Mouse (Mus musculus): Measurements from ENCODE around the gene Tctn1. TPM values are rescaled to one million over a fixed set of nuclear protein-coding genes. Genes with fewer than 3 reads are reported as not detected.
A peak's percentile ranks its signal among the peaks of the same experiment; 100 is the strongest.

Gene Tctn1
- polyA plus RNA-seq (2014; fragmentation: Nextera tagmentation; extraction: Ambion mirVana): 4.4 and 6.5 TPM in 2 replicates

- H3K9me3 ChIP-seq (ENCODE audit: control insufficient read depth, low read length): no peaks in the 10 kb centered on the region
- H3K36me3 ChIP-seq (replicated peaks; ENCODE audit: control insufficient read depth, insufficient read depth): peaks cover 6% of the 10 kb centered on the region
- DNase-seq (ENCODE audit: low spot score): peak; percentile 88
- peak within 1 kb of the TSS; percentile 77 for H3K27ac ChIP-seq
- H3K9ac ChIP-seq: peak within 1 kb of the TSS; percentile 81
- WGBS: 2% methylated on average over 49 of the region's 49 CpGs
- peaks cover 9% of the 10 kb centered on the region for H3K4me1 ChIP-seq (replicated peaks; ENCODE audit: control insufficient read depth, insufficient read depth, low read length)
- H3K4me2 ChIP-seq (replicated peaks): peak within 1 kb of the TSS; percentile 77
- no peaks in the 10 kb centered on the region for H3K27me3 ChIP-seq (ENCODE audit: control insufficient read depth, insufficient read depth, low read length)
- H3K4me3 ChIP-seq (replicated peaks; ENCODE audit: low read length): peak within 1 kb of the TSS; percentile 70
- peak; percentile 98 for ATAC-seq (ENCODE audit: low FRiP score)
Measured at GRCm38 (mm10) chr5:122263933-122264905, at the start of gene Tctn1. TSS of gene Tctn1 (minus strand) at chr5:122264460.

GRCm38 (mm10) chr5:122312942-122313684 is 48.9 kb upstream of the Tctn1 start:
- Histone ChIP-seq H3K9ac (no peak overlapping the region), H3K36me3 (replicated peaks; ENCODE audit: control insufficient read depth, insufficient read depth) (peaks cover 45% of the 10 kb centered on the region), H3K27ac (no peak overlapping the region; the same call in 1 of the 2 replicates), H3K4me2 (replicated peaks) (no peak overlapping the region), H3K4me3 (replicated peaks; ENCODE audit: low read length) (no peak overlapping the region), H3K4me1 (replicated peaks; ENCODE audit: control insufficient read depth, insufficient read depth, low read length) (no peaks in the 10 kb centered on the region), H3K27me3 (ENCODE audit: control insufficient read depth, insufficient read depth, low read length) (no peaks in the 10 kb centered on the region), H3K9me3 (ENCODE audit: control insufficient read depth, low read length) (no peaks in the 10 kb centered on the region)
- WGBS: 88% methylated on average over 17 of the region's 17 CpGs
- ATAC-seq (ENCODE audit: low FRiP score) (no peak), DNase-seq (ENCODE audit: low spot score) (no peak)

GRCm38 (mm10) chr5:122312346-122312745 is 48.1 kb upstream of the Tctn1 start:
- Histone ChIP-seq H3K4me3 (replicated peaks; ENCODE audit: low read length) (no peak overlapping the region), H3K9me3 (ENCODE audit: control insufficient read depth, low read length) (no peaks in the 10 kb centered on the region), H3K27me3 (ENCODE audit: control insufficient read depth, insufficient read depth, low read length) (no peaks in the 10 kb centered on the region), H3K9ac (no peak overlapping the region), H3K4me2 (replicated peaks) (no peak overlapping the region), H3K4me1 (replicated peaks; ENCODE audit: control insufficient read depth, insufficient read depth, low read length) (no peaks in the 10 kb centered on the region), H3K36me3 (replicated peaks; ENCODE audit: control insufficient read depth, insufficient read depth) (peaks cover 45% of the 10 kb centered on the region), H3K27ac (peak overlapping the region; percentile 34; the same call in 1 of the 2 replicates)
- DNase-seq (ENCODE audit: low spot score) (no peak), ATAC-seq (ENCODE audit: low FRiP score) (no peak)
- 91% methylated on average over 4 of the region's 4 CpGs for WGBS

GRCm38 (mm10) chr5:122311692-122312091 is 47.4 kb upstream of the Tctn1 start:
- no peak overlapping the region for H3K27ac ChIP-seq
- no peaks in the 10 kb centered on the region for H3K4me1 ChIP-seq (replicated peaks; ENCODE audit: control insufficient read depth, insufficient read depth, low read length)
- no peaks in the 10 kb centered on the region for H3K27me3 ChIP-seq (ENCODE audit: control insufficient read depth, insufficient read depth, low read length)
- ATAC-seq (ENCODE audit: low FRiP score) (no peak), DNase-seq (ENCODE audit: low spot score) (no peak)
- H3K9me3 ChIP-seq (ENCODE audit: control insufficient read depth, low read length): no peaks in the 10 kb centered on the region
- H3K4me3 ChIP-seq (replicated peaks; ENCODE audit: low read length): no peak overlapping the region
- H3K36me3 ChIP-seq (replicated peaks; ENCODE audit: control insufficient read depth, insufficient read depth): peaks cover 39% of the 10 kb centered on the region
- no peak overlapping the region for H3K4me2 ChIP-seq (replicated peaks)
- no peak overlapping the region for H3K9ac ChIP-seq
- 61% methylated on average over 7 of the region's 7 CpGs for WGBS

GRCm38 (mm10) chr5:122310699-122311098 is 46.4 kb upstream of the Tctn1 start:
- H3K27ac ChIP-seq: no peak overlapping the region
- H3K4me2 ChIP-seq (replicated peaks): no peak overlapping the region
- no peaks in the 10 kb centered on the region for H3K9me3 ChIP-seq (ENCODE audit: control insufficient read depth, low read length)
- peaks cover 35% of the 10 kb centered on the region for H3K36me3 ChIP-seq (replicated peaks; ENCODE audit: control insufficient read depth, insufficient read depth)
- WGBS: 85% methylated on average over 8 of the region's 8 CpGs
- ATAC-seq (ENCODE audit: low FRiP score): no peak
- no peaks in the 10 kb centered on the region for H3K4me1 ChIP-seq (replicated peaks; ENCODE audit: control insufficient read depth, insufficient read depth, low read length)
- no peak for DNase-seq (ENCODE audit: low spot score)
- no peak overlapping the region for H3K4me3 ChIP-seq (replicated peaks; ENCODE audit: low read length)
- no peak overlapping the region for H3K9ac ChIP-seq
- no peaks in the 10 kb centered on the region for H3K27me3 ChIP-seq (ENCODE audit: control insufficient read depth, insufficient read depth, low read length)

GRCm38 (mm10) chr5:122306536-122306935 is 42.3 kb upstream of the Tctn1 start:
- Histone ChIP-seq H3K4me2 (replicated peaks) (no peak overlapping the region), H3K9me3 (ENCODE audit: control insufficient read depth, low read length) (no peaks in the 10 kb centered on the region), H3K9ac (no peak overlapping the region), H3K27me3 (ENCODE audit: control insufficient read depth, insufficient read depth, low read length) (no peaks in the 10 kb centered on the region), H3K27ac (no peak overlapping the region), H3K36me3 (replicated peaks; ENCODE audit: control insufficient read depth, insufficient read depth) (peaks cover 17% of the 10 kb centered on the region), H3K4me3 (replicated peaks; ENCODE audit: low read length) (no peak overlapping the region), H3K4me1 (replicated peaks; ENCODE audit: control insufficient read depth, insufficient read depth, low read length) (peaks cover 4% of the 10 kb centered on the region; the same call in 1 of the 2 replicates)
- ATAC-seq (ENCODE audit: low FRiP score): no peak
- DNase-seq (ENCODE audit: low spot score): no peak
- 89% methylated on average over 3 of the region's 3 CpGs for WGBS

- DNase-seq (ENCODE audit: low spot score) (no peak), ATAC-seq (ENCODE audit: low FRiP score) (no peak)
- Histone ChIP-seq H3K9ac (no peak overlapping the region), H3K4me3 (replicated peaks; ENCODE audit: low read length) (no peak overlapping the region), H3K36me3 (replicated peaks; ENCODE audit: control insufficient read depth, insufficient read depth) (peaks cover 7% of the 10 kb centered on the region; the same call in 1 of the 2 replicates), H3K9me3 (ENCODE audit: control insufficient read depth, low read length) (no peaks in the 10 kb centered on the region), H3K27me3 (ENCODE audit: control insufficient read depth, insufficient read depth, low read length) (no peaks in the 10 kb centered on the region), H3K27ac (no peak overlapping the region), H3K4me2 (replicated peaks) (no peak overlapping the region), H3K4me1 (replicated peaks; ENCODE audit: control insufficient read depth, insufficient read depth, low read length) (peaks cover 4% of the 10 kb centered on the region; the same call in 1 of the 2 replicates)
- 91% methylated on average over 7 of the region's 7 CpGs for whole genome bisulfite sequencing
Measured at GRCm38 (mm10) chr5:122305472-122305871, 41.2 kb upstream of the Tctn1 start.

- Histone ChIP-seq H3K4me1 (replicated peaks; ENCODE audit: control insufficient read depth, insufficient read depth, low read length) (peaks cover 4% of the 10 kb centered on the region; the same call in 1 of the 2 replicates), H3K36me3 (replicated peaks; ENCODE audit: control insufficient read depth, insufficient read depth) (peaks cover 5% of the 10 kb centered on the region; the same call in 1 of the 2 replicates), H3K4me3 (replicated peaks; ENCODE audit: low read length) (no peak overlapping the region), H3K9me3 (ENCODE audit: control insufficient read depth, low read length) (no peaks in the 10 kb centered on the region), H3K27ac (no peak overlapping the region), H3K27me3 (ENCODE audit: control insufficient read depth, insufficient read depth, low read length) (no peaks in the 10 kb centered on the region), H3K9ac (no peak overlapping the region), H3K4me2 (replicated peaks) (no peak overlapping the region)
- 81% methylated on average over 6 of the region's 6 CpGs for WGBS
- no peak for DNase-seq (ENCODE audit: low spot score)
- no peak for ATAC-seq (ENCODE audit: low FRiP score)
Measured at GRCm38 (mm10) chr5:122304541-122304940, 40.3 kb upstream of the Tctn1 start.

- H3K4me3 ChIP-seq (replicated peaks; ENCODE audit: low read length): no peak overlapping the region
- no peak overlapping the region for H3K9ac ChIP-seq
- no peaks in the 10 kb centered on the region for H3K27me3 ChIP-seq (ENCODE audit: control insufficient read depth, insufficient read depth, low read length)
- peaks cover 4% of the 10 kb centered on the region; the same call in 1 of the 2 replicates for H3K4me1 ChIP-seq (replicated peaks; ENCODE audit: control insufficient read depth, insufficient read depth, low read length)
- H3K9me3 ChIP-seq (ENCODE audit: control insufficient read depth, low read length): no peaks in the 10 kb centered on the region
- DNase-seq (ENCODE audit: low spot score) (no peak), ATAC-seq (ENCODE audit: low FRiP score) (no peak)
- H3K36me3 ChIP-seq (replicated peaks; ENCODE audit: control insufficient read depth, insufficient read depth): peaks cover 5% of the 10 kb centered on the region; the same call in 1 of the 2 replicates
- no peak overlapping the region for H3K4me2 ChIP-seq (replicated peaks)
- no peak overlapping the region for H3K27ac ChIP-seq
- 94% methylated on average over 7 of the region's 7 CpGs for WGBS
Measured at GRCm38 (mm10) chr5:122303937-122304336, 39.7 kb upstream of the Tctn1 start.

Data from hindbrain, embryonic 14.5 days (tissue).